Mouse (Mus musculus): ENCODE results near the gene Bcl9.

DNA sequence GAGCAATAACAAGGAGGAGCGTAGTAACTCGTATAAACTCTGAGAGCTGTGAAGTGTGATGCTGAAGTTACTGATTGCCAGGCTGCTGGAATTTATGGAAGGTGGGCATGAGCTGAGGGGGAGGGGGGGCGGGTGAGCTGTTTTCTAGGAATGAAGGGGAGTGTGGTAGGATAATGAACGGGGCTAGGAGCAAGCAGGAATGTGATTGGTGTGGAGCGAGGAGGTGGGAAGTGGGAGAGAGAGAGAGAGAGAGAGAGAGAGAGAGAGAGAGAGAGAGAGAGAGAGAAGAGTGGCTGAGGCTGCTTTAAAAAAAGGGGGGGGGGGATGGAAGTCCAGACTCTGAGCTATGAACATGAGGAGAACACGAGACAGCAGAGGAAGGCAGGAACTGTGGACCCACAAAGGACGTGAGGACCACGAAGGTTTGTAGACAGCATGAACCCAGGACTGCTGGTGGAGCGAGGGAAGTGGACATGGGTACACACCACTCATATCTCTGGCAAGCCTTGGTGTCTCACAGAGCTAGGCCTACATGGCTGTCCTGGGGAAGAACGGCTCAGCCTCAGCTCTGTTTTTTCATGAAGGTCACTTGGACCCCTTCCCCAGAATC lies 1.2 kb upstream of the Bcl9 start:
- no peak for TF ChIP-seq POLR2A (IDR thresholded peaks at IDR 0.05; ENCODE audit: low read depth, low read length)
- no peak for TF ChIP-seq CTCF (IDR thresholded peaks at IDR 0.05; ENCODE audit: extremely low read depth, insufficient read depth, insufficient read length, insufficient replicate concordance)

Data from spleen, adult 2 months (tissue).